Mouse (Mus musculus) lung, postnatal 0 days (tissue): ENCODE measurements around the gene Oxsr1. TPM values are rescaled to one million over a fixed set of nuclear protein-coding genes. Genes with fewer than 3 reads are reported as not detected.
A peak's percentile ranks its signal among the peaks of the same experiment; 100 is the strongest.

Source experiments
- ATAC-seq: fragments of 200-750 bp; cut with Nextera tagmentation; 2 replicates; pipeline ENCODE4 v1.8.0; 2017; ENCODE audit warnings: moderate library complexity
- DNase-seq: peaks from one replicate; pipeline ENCODE4 v3.0.0-alpha.2; 2016; ENCODE audit warnings: low spot score
- H3K27ac ChIP-seq: fragments of 300-500 bp; sonication (generic); 2 replicates; pipeline ENCODE4 v1.5.1; 2014; ENCODE audit warnings: antibody characterized with exemption, mild to moderate bottlenecking, low read length, mixed read lengths
- H3K27me3 ChIP-seq: fragments of 300-500 bp; sonication (generic); replicated peaks from 2 replicates; pipeline ENCODE4 v1.6.1; 2014; ENCODE audit warnings: low read length, mixed read lengths; ENCODE audit not compliant: insufficient read depth
- H3K36me3 ChIP-seq: fragments of 300-500 bp; sonication (generic); 2 replicates; pipeline ENCODE4 v1.6.1; 2014; ENCODE audit warnings: low read length, mixed read lengths; ENCODE audit not compliant: insufficient read depth
- H3K4me1 ChIP-seq: fragments of 300-500 bp; sonication (generic); 2 replicates; pipeline ENCODE4 v1.6.1; 2014; ENCODE audit warnings: antibody characterized with exemption, low read depth, low read length, mixed read lengths; ENCODE audit not compliant: insufficient read depth
- H3K4me2 ChIP-seq: fragments of 300-500 bp; sonication (generic); replicated peaks from 2 replicates; pipeline ENCODE4 v1.6.1; 2014; ENCODE audit warnings: low read depth, mild to moderate bottlenecking, low read length, moderate library complexity, mixed read lengths
- H3K4me3 ChIP-seq: fragments of 300-500 bp; sonication (generic); 2 replicates; pipeline ENCODE4 v1.5.1; 2014; ENCODE audit warnings: low read depth, low read length
- H3K9ac ChIP-seq: fragments of 300-500 bp; sonication (generic); replicated peaks from 2 replicates; pipeline ENCODE4 v1.6.1; 2014; ENCODE audit warnings: low read depth, mild to moderate bottlenecking
- H3K9me3 ChIP-seq: fragments of 300-500 bp; sonication (generic); 2 replicates; pipeline ENCODE4 v1.6.1; 2016; ENCODE audit warnings: low read length, mixed read lengths
- CTCF ChIP-seq: IDR thresholded peaks from 2 replicates; pipeline ENCODE4 v1.5.1; 2016; ENCODE audit warnings: antibody characterized with exemption, mild to moderate bottlenecking
- EP300 ChIP-seq: IDR thresholded peaks from 2 replicates; pipeline ENCODE4 v1.6.1; 2016; ENCODE audit warnings: antibody characterized with exemption, mild to moderate bottlenecking, control low read depth
- WGBS: fragments of 180-500 bp; shearing (Covaris S2); extraction: QIAGEN DNeasy Blood & Tissue Kit; methylation state at CpG from one replicate; pipeline ENCODE4 v1.1.7; 2014; 5-methylcytosine and 5-hydroxymethylcytosine counted together
- polyA plus RNA-seq: library from polyadenylated mRNA; unstranded; fragments of >200 nt; fragmentation: Nextera tagmentation; extraction: Ambion mirVana; gene quantifications from 2 replicates; pipeline ENCODE4 v1.2.1, GENCODE M21; 2015

Oxsr1 gene
- polyA plus RNA-seq, 1 experiment from 2014 or later, result 6.6 TPM

DNA sequence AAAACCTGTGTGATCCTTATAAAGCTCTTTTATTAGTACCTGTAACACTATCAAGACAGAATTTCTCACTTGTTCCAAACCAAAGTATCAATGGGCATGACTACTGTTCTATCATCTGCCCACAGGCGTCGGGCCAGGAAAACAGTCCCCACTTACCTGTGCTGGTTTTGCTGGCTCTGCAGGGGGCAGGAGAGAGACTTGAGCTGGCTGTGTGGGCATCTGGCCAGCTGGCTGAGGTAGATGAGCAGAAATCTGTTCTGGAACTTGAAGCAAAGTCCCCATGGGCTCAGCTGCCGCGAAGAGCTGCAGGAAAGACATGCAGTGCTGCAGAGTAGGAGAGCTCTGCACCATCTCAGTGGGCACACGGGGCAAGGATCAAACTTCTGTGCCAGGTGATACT lies 75.4 kb downstream of the Oxsr1 start:
- Histone ChIP-seq H3K9ac (no peak overlapping the region), H3K9me3 (no peaks in the 10 kb centered on the region), H3K27ac (no peak overlapping the region), H3K27me3 (no peaks in the 10 kb centered on the region), H3K36me3 (peaks cover 9% of the 10 kb centered on the region), H3K4me2 (no peak overlapping the region), H3K4me3 (no peak overlapping the region), H3K4me1 (no peaks in the 10 kb centered on the region)
- TF ChIP-seq CTCF (peak; percentile 38; the same call in 1 of the 2 replicates), EP300 (no peak)
- 85% methylated on average over 5 of the region's 5 CpGs for WGBS
- ATAC-seq (no peak), DNase-seq (no peak)

- no peak overlapping the region for H3K4me2 ChIP-seq
- no peaks in the 10 kb centered on the region for H3K9me3 ChIP-seq
- no peak overlapping the region for H3K9ac ChIP-seq
- ATAC-seq (no peak), DNase-seq (no peak)
- H3K4me3 ChIP-seq, result no peak overlapping the region
- no peaks in the 10 kb centered on the region for H3K4me1 ChIP-seq
- H3K36me3 ChIP-seq, result peaks cover 28% of the 10 kb centered on the region
- WGBS, result 86% methylated on average over 3 of the region's 3 CpGs
- no peaks in the 10 kb centered on the region for H3K27me3 ChIP-seq
- H3K27ac ChIP-seq, result no peak overlapping the region
- TF ChIP-seq EP300, result no peak
- no peak for TF ChIP-seq CTCF
Observed at GRCm38 (mm10) chr9:119243981-119244380, 78.2 kb downstream of the Oxsr1 start.

GRCm38 (mm10) chr9:119241169-119241865 lies 80.9 kb downstream of the Oxsr1 start:
- no peaks in the 10 kb centered on the region for H3K27me3 ChIP-seq
- H3K4me3 ChIP-seq, result no peak overlapping the region
- no peaks in the 10 kb centered on the region for H3K4me1 ChIP-seq
- WGBS, result 77% methylated on average over 11 of the region's 11 CpGs
- no peak overlapping the region for H3K4me2 ChIP-seq
- no peak overlapping the region for H3K27ac ChIP-seq
- no peak for DNase-seq
- peaks cover 28% of the 10 kb centered on the region for H3K36me3 ChIP-seq
- H3K9ac ChIP-seq, result no peak overlapping the region
- ATAC-seq, result no peak
- TF ChIP-seq EP300, result no peak
- TF ChIP-seq CTCF, result no peak
- no peaks in the 10 kb centered on the region for H3K9me3 ChIP-seq

- TF ChIP-seq EP300, result no peak
- H3K36me3 ChIP-seq, result peaks cover 28% of the 10 kb centered on the region
- DNase-seq (no peak), ATAC-seq (no peak)
- H3K9ac ChIP-seq, result no peak overlapping the region
- no peak overlapping the region for H3K27ac ChIP-seq
- 89% methylated on average over 10 of the region's 10 CpGs for WGBS
- H3K9me3 ChIP-seq, result no peaks in the 10 kb centered on the region
- H3K4me3 ChIP-seq, result no peak overlapping the region
- no peaks in the 10 kb centered on the region for H3K4me1 ChIP-seq
- no peak overlapping the region for H3K4me2 ChIP-seq
- H3K27me3 ChIP-seq, result no peaks in the 10 kb centered on the region
Observed at GRCm38 (mm10) chr9:119240286-119240997, 81.8 kb downstream of the Oxsr1 start.

DNA sequence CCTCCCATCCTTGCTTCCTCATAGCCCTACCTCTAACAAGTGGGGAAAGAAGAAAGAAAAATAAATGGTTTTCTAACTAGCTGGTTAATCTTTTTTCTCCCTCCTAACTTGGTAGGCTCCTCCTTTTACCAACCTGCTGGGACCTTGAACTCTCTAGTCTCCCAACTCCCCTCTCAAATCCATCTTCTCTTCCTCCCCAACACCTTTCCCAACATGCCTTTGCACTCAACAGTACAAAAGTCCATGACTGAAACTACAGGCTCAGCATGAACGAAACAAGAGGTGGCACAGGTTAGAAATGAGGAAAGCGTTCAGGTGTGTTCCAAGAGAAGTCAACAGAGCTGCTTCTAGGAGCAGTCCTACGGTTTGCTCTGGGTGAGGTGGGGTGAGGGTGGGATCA lies 83.0 kb downstream of the Oxsr1 start:
- Histone ChIP-seq H3K36me3 (peaks cover 26% of the 10 kb centered on the region), H3K27me3 (no peaks in the 10 kb centered on the region), H3K4me1 (no peaks in the 10 kb centered on the region), H3K9ac (no peak overlapping the region), H3K4me3 (no peak overlapping the region), H3K4me2 (no peak overlapping the region), H3K27ac (no peak overlapping the region), H3K9me3 (no peaks in the 10 kb centered on the region)
- 93% methylated on average over 3 of the region's 3 CpGs for WGBS
- no peak for TF ChIP-seq EP300
- TF ChIP-seq CTCF, result no peak
- ATAC-seq, result no peak
- DNase-seq, result no peak

DNA sequence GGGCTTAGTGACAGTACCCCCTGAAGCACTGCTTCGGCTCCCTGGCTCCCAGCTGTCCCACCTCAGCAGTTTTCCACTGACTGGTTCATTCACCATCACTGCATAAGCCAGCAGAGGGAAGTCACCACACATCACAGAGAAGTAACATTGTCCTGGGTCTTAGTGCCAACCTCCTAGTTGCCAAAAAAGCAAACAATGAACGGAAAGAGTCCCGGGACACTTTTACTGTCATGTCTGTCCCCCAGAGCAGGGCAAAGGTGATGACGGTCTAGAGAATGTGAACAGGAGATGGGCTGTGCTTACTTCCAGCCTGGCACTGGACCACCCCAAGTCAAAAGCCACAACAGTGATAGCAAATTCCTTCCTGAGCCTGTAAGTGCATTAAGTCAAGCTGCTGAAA lies 83.4 kb downstream of the Oxsr1 start:
- Histone ChIP-seq H3K36me3 (peaks cover 23% of the 10 kb centered on the region), H3K27ac (no peak overlapping the region)
- DNase-seq, result no peak

More for the DNA sequence above, 83.4 kb downstream of the Oxsr1 start:
- no peak for ATAC-seq
- H3K4me2 ChIP-seq, result no peak overlapping the region
- H3K4me1 ChIP-seq, result no peaks in the 10 kb centered on the region
- H3K9ac ChIP-seq, result no peak overlapping the region
- 78% methylated on average over 4 of the region's 4 CpGs for WGBS
- no peaks in the 10 kb centered on the region for H3K9me3 ChIP-seq
- H3K27me3 ChIP-seq, result no peaks in the 10 kb centered on the region
- no peak for TF ChIP-seq EP300
- TF ChIP-seq CTCF, result no peak
- H3K4me3 ChIP-seq, result no peak overlapping the region
